Mouse (Mus musculus) neural tube, embryonic 13.5 days (tissue): ENCODE measurements around the gene Myo1f. TPM values are rescaled to one million over a fixed set of nuclear protein-coding genes. Genes with fewer than 3 reads are reported as not detected.

Experiments used
- ATAC-seq: fragments of 200-750 bp; cut with Nextera tagmentation; 2 replicates; pipeline ENCODE4 v1.8.0; 2017; ENCODE audit warnings: low read depth, mild to moderate bottlenecking, moderate TSS enrichment, moderate library complexity
- H3K27ac ChIP-seq: fragments of 300-500 bp; sonication (generic); replicated peaks from 2 replicates; pipeline ENCODE4 v1.5.1; 2015; ENCODE audit warnings: moderate library complexity, mild to moderate bottlenecking, inconsistent platforms
- H3K27me3 ChIP-seq: fragments of 300-500 bp; sonication (generic); 2 replicates; pipeline ENCODE4 v1.6.1; 2015; ENCODE audit warnings: mild to moderate bottlenecking, inconsistent platforms
- H3K36me3 ChIP-seq: fragments of 300-500 bp; sonication (generic); 2 replicates; pipeline ENCODE4 v1.6.1; 2015; ENCODE audit warnings: mild to moderate bottlenecking, inconsistent platforms
- H3K4me1 ChIP-seq: fragments of 300-500 bp; sonication (generic); replicated peaks from 2 replicates; pipeline ENCODE4 v1.6.1; 2015; ENCODE audit warnings: inconsistent platforms
- H3K4me2 ChIP-seq: fragments of 300-500 bp; sonication (generic); 2 replicates; pipeline ENCODE4 v1.6.1; 2015; ENCODE audit warnings: inconsistent platforms, mild to moderate bottlenecking, moderate library complexity
- H3K4me3 ChIP-seq: fragments of 300-500 bp; sonication (generic); 2 replicates; pipeline ENCODE4 v1.5.1; 2015; ENCODE audit warnings: mild to moderate bottlenecking, inconsistent platforms
- H3K9ac ChIP-seq: fragments of 300-500 bp; sonication (generic); 2 replicates; pipeline ENCODE4 v1.6.1; 2015; ENCODE audit warnings: moderate library complexity, mild to moderate bottlenecking, inconsistent platforms
- H3K9me3 ChIP-seq: fragments of 300-500 bp; sonication (generic); 2 replicates; pipeline ENCODE4 v1.6.1; 2016; ENCODE audit warnings: inconsistent platforms
- WGBS: fragments of 180-500 bp; shearing (Covaris S2); methylation state at CpG from one replicate; pipeline ENCODE4 v1.1.7; 2015; 5-methylcytosine and 5-hydroxymethylcytosine counted together
- polyA plus RNA-seq: library from polyadenylated mRNA; unstranded; fragments of >200 nt; fragmentation: Nextera tagmentation; extraction: Ambion mirVana; gene quantifications from 2 replicates; pipeline ENCODE4 v1.2.1, GENCODE M21; 2015

Gene Myo1f
- 3.4 and 3.7 TPM in 2 replicates for polyA plus RNA-seq

GRCm38 (mm10) chr17:33555223-33555855 is at the start of gene Myo1f:
Gene Myo1f (plus strand): TSS chr17:33555707.
- H3K27ac ChIP-seq: no peak within 1 kb of the TSS
- H3K4me1 ChIP-seq: no peaks in the 10 kb centered on the region
- WGBS: 44% methylated on average over 6 of the region's 6 CpGs
- no peak within 1 kb of the TSS for H3K4me3 ChIP-seq
- no peak for ATAC-seq
- no peak within 1 kb of the TSS for H3K4me2 ChIP-seq
- peaks cover 3% of the 10 kb centered on the region; the same call in 1 of the 2 replicates for H3K27me3 ChIP-seq
- H3K9ac ChIP-seq: no peak within 1 kb of the TSS
- H3K9me3 ChIP-seq: no peaks in the 10 kb centered on the region
- peaks cover 22% of the 10 kb centered on the region for H3K36me3 ChIP-seq

GRCm38 (mm10) chr17:33508386-33508785 is 47.1 kb upstream of the Myo1f start:
- 89% methylated on average over 1 of the region's 1 CpGs for WGBS

GRCm38 (mm10) chr17:33510172-33510571 is 45.3 kb upstream of the Myo1f start:
- Histone ChIP-seq H3K4me1 (no peaks in the 10 kb centered on the region), H3K36me3 (no peaks in the 10 kb centered on the region), H3K4me2 (no peak overlapping the region), H3K27me3 (no peaks in the 10 kb centered on the region), H3K9me3 (no peaks in the 10 kb centered on the region), H3K4me3 (no peak overlapping the region), H3K27ac (no peak overlapping the region), H3K9ac (no peak overlapping the region)
- 80% methylated on average over 5 of the region's 5 CpGs for WGBS
- ATAC-seq: no peak

More at GRCm38 (mm10) chr17:33508386-33508785, 47.1 kb upstream of the Myo1f start:
- Histone ChIP-seq H3K36me3 (no peaks in the 10 kb centered on the region), H3K4me3 (no peak overlapping the region), H3K4me2 (no peak overlapping the region), H3K4me1 (no peaks in the 10 kb centered on the region), H3K27ac (no peak overlapping the region), H3K27me3 (no peaks in the 10 kb centered on the region), H3K9me3 (no peaks in the 10 kb centered on the region), H3K9ac (no peak overlapping the region)
- no peak for ATAC-seq

GRCm38 (mm10) chr17:33512441-33513415 is 42.8 kb upstream of the Myo1f start:
- 25% methylated on average over 2 of the region's 2 CpGs for WGBS
- no peaks in the 10 kb centered on the region for H3K9me3 ChIP-seq
- no peaks in the 10 kb centered on the region for H3K4me1 ChIP-seq
- H3K27me3 ChIP-seq: no peaks in the 10 kb centered on the region
- no peak overlapping the region for H3K4me3 ChIP-seq
- no peak overlapping the region for H3K4me2 ChIP-seq
- no peaks in the 10 kb centered on the region for H3K36me3 ChIP-seq
- H3K9ac ChIP-seq: no peak overlapping the region
- ATAC-seq: no peak
- no peak overlapping the region for H3K27ac ChIP-seq

GRCm38 (mm10) chr17:33513874-33514273 is 41.6 kb upstream of the Myo1f start:
- H3K36me3 ChIP-seq: no peaks in the 10 kb centered on the region
- no peak overlapping the region for H3K27ac ChIP-seq
- no peak for ATAC-seq
- H3K4me3 ChIP-seq: no peak overlapping the region
- no peak overlapping the region for H3K9ac ChIP-seq
- H3K4me1 ChIP-seq: no peaks in the 10 kb centered on the region
- no peak overlapping the region for H3K4me2 ChIP-seq
- WGBS: 90% methylated on average over 5 of the region's 5 CpGs
- no peaks in the 10 kb centered on the region for H3K9me3 ChIP-seq
- H3K27me3 ChIP-seq: no peaks in the 10 kb centered on the region

GRCm38 (mm10) chr17:33520366-33520765 is 35.1 kb upstream of the Myo1f start:
- no peak overlapping the region for H3K27ac ChIP-seq
- no peak for ATAC-seq
- no peak overlapping the region for H3K4me2 ChIP-seq
- 68% methylated on average over 1 of the region's 1 CpGs for WGBS
- peaks cover 16% of the 10 kb centered on the region for H3K4me1 ChIP-seq
- H3K36me3 ChIP-seq: no peaks in the 10 kb centered on the region
- no peaks in the 10 kb centered on the region for H3K27me3 ChIP-seq
- no peaks in the 10 kb centered on the region for H3K9me3 ChIP-seq
- H3K4me3 ChIP-seq: no peak overlapping the region
- H3K9ac ChIP-seq: no peak overlapping the region

GRCm38 (mm10) chr17:33523431-33523917 is 32.0 kb upstream of the Myo1f start:
- peaks cover 27% of the 10 kb centered on the region for H3K4me1 ChIP-seq
- H3K4me2 ChIP-seq: peak overlapping the region; percentile 71
- H3K9me3 ChIP-seq: no peaks in the 10 kb centered on the region
- H3K36me3 ChIP-seq: peaks cover 5% of the 10 kb centered on the region; the same call in 1 of the 2 replicates
- peak overlapping the region; percentile 86 for H3K9ac ChIP-seq
- peak overlapping the region; percentile 81 for H3K27ac ChIP-seq
- peak; percentile 60 for ATAC-seq
- H3K27me3 ChIP-seq: no peaks in the 10 kb centered on the region
- WGBS: under 1% methylated on average over 12 of the region's 13 CpGs
- H3K4me3 ChIP-seq: peak overlapping the region; percentile 70

- H3K9ac ChIP-seq: peak within 1 kb of the TSS; percentile 86
- H3K4me2 ChIP-seq: peak within 1 kb of the TSS; percentile 71
- H3K27ac ChIP-seq: peak within 1 kb of the TSS; percentile 81
- H3K27me3 ChIP-seq: no peaks in the 10 kb centered on the region
- WGBS: under 1% methylated on average over 40 of the region's 44 CpGs
- ATAC-seq: peak; percentile 70
- peak within 1 kb of the TSS; percentile 70 for H3K4me3 ChIP-seq
- H3K4me1 ChIP-seq: peaks cover 27% of the 10 kb centered on the region
- peaks cover 12% of the 10 kb centered on the region for H3K36me3 ChIP-seq
- no peaks in the 10 kb centered on the region for H3K9me3 ChIP-seq
Measured at GRCm38 (mm10) chr17:33523918-33524755, 31.4 kb upstream of the Myo1f start, which contains the start of gene Adamts10. Gene Adamts10 (plus strand): TSS chr17:33524204.

- WGBS: 6% methylated on average over 2 of the region's 2 CpGs
- Histone ChIP-seq H3K27me3 (no peaks in the 10 kb centered on the region), H3K9me3 (no peaks in the 10 kb centered on the region), H3K9ac (peak overlapping the region; percentile 86), H3K4me3 (peak overlapping the region; percentile 70), H3K27ac (peak overlapping the region; percentile 81), H3K36me3 (peaks cover 19% of the 10 kb centered on the region), H3K4me1 (peaks cover 27% of the 10 kb centered on the region), H3K4me2 (peak overlapping the region; percentile 71)
- ATAC-seq: peak; percentile 36
Measured at GRCm38 (mm10) chr17:33524806-33525373, 30.6 kb upstream of the Myo1f start.

- H3K27ac ChIP-seq: no peak overlapping the region
- WGBS: 81% methylated on average over 3 of the region's 3 CpGs
- H3K36me3 ChIP-seq: peaks cover 35% of the 10 kb centered on the region
- no peak overlapping the region for H3K4me2 ChIP-seq
- no peak overlapping the region for H3K4me3 ChIP-seq
- ATAC-seq: no peak
- peaks cover 27% of the 10 kb centered on the region for H3K4me1 ChIP-seq
- H3K27me3 ChIP-seq: no peaks in the 10 kb centered on the region
- no peak overlapping the region for H3K9ac ChIP-seq
- H3K9me3 ChIP-seq: no peaks in the 10 kb centered on the region
Measured at GRCm38 (mm10) chr17:33526506-33526905, 29.0 kb upstream of the Myo1f start.

- H3K27ac ChIP-seq: no peak overlapping the region
- 0 out of 2 replicates have a peak, but pooled peaks have one; percentile 32 for ATAC-seq
- no peaks in the 10 kb centered on the region for H3K9me3 ChIP-seq
- 87% methylated on average over 3 of the region's 3 CpGs for WGBS
- H3K4me1 ChIP-seq: no peaks in the 10 kb centered on the region
- peaks cover 57% of the 10 kb centered on the region for H3K36me3 ChIP-seq
- no peak overlapping the region for H3K4me3 ChIP-seq
- H3K4me2 ChIP-seq: no peak overlapping the region
- H3K27me3 ChIP-seq: no peaks in the 10 kb centered on the region
- H3K9ac ChIP-seq: no peak overlapping the region
Measured at GRCm38 (mm10) chr17:33539106-33539675, 16.3 kb upstream of the Myo1f start.
